12 mouse cellular contexts compared by ENCODE assay signal in genomic region chr4:31872985-31873983, GRCm38 (mm10).
DNase-seq lines count a peak whose midpoint lies in the region; ATAC-seq and TF ChIP-seq lines count a peak whose summit lies in the region.
"Had no signal": no experiment of that assay in that cellular context is flagged by ENCODE, and none has a peak within 500 bp of the region (broad histone marks: within the 10 kb centered on the region; RNA-seq: fewer than 3 reads in every experiment).

No protein-coding gene starts in this region.

- peaks cover 33% of the 10 kb centered on the region for H3K4me1 ChIP-seq in heart, embryonic 12.5 days (replicated peaks)
- H3K4me1 ChIP-seq in midbrain, embryonic 15.5 days = peaks cover 13% of the 10 kb centered on the region
- H3K4me1 ChIP-seq in midbrain, postnatal 0 days (ENCODE audit: insufficient read depth, low read length) = no peaks in the 10 kb centered on the region
- H3K4me1 ChIP-seq in neural tube, embryonic 14.5 days (ENCODE audit: control insufficient read depth, insufficient read depth, low read length) = peaks cover under 1% of the 10 kb centered on the region; the same call in 1 of the 2 replicates
- H3K4me1 ChIP-seq: embryonic facial prominence, embryonic 13.5 days; liver, embryonic 13.5 days had no signal

- no peak overlapping the region for H3K4me2 ChIP-seq in heart, embryonic 12.5 days
- no peak overlapping the region for H3K4me2 ChIP-seq in midbrain, embryonic 15.5 days
- no peak overlapping the region for H3K4me2 ChIP-seq in midbrain, postnatal 0 days (ENCODE audit: low read depth, low read length, poor library complexity, severe bottlenecking)
- no peak overlapping the region for H3K4me2 ChIP-seq in neural tube, embryonic 14.5 days (ENCODE audit: low read depth, low read length)
- H3K4me2 ChIP-seq: embryonic facial prominence, embryonic 13.5 days; liver, embryonic 13.5 days had no signal

- peak; percentile 82; the same call in 1 of the 2 replicates for ATAC-seq in heart, embryonic 12.5 days (ENCODE audit: insufficient number of reproducible peaks, low FRiP score)
- 0 out of 2 replicates have a peak, but pooled peaks have one; percentile 45 for ATAC-seq in midbrain, embryonic 15.5 days (replicated peaks)
- ATAC-seq in midbrain, postnatal 0 days (ENCODE audit: low FRiP score) = no peak
- peak; percentile 5; the same call in 1 of the 2 replicates for ATAC-seq in neural tube, embryonic 14.5 days (ENCODE audit: low read depth)

- no peak overlapping the region for H3K4me3 ChIP-seq in heart, embryonic 12.5 days
- H3K4me3 ChIP-seq in midbrain, embryonic 15.5 days = no peak overlapping the region
- no peak overlapping the region for H3K4me3 ChIP-seq in midbrain, postnatal 0 days (ENCODE audit: low read depth, low read length)
- no peak overlapping the region for H3K4me3 ChIP-seq in neural tube, embryonic 14.5 days (ENCODE audit: low read depth, low read length)
- H3K4me3 ChIP-seq: embryonic facial prominence, embryonic 13.5 days; liver, embryonic 13.5 days had no signal

- 65% methylated on average over 9 of the region's 9 CpGs for WGBS in heart, embryonic 12.5 days
- 28% methylated on average over 9 of the region's 9 CpGs for WGBS in midbrain, embryonic 15.5 days
- 30% methylated on average over 9 of the region's 9 CpGs for WGBS in midbrain, postnatal 0 days
- 28% methylated on average over 9 of the region's 9 CpGs for WGBS in neural tube, embryonic 14.5 days

- H3K27me3 ChIP-seq in heart, embryonic 12.5 days (replicated peaks) = no peaks in the 10 kb centered on the region
- no peaks in the 10 kb centered on the region; the same call in 1 of the 2 replicates for H3K27me3 ChIP-seq in midbrain, embryonic 15.5 days (replicated peaks)
- no peaks in the 10 kb centered on the region for H3K27me3 ChIP-seq in midbrain, postnatal 0 days (ENCODE audit: insufficient read depth, low read length)
- no peaks in the 10 kb centered on the region for H3K27me3 ChIP-seq in neural tube, embryonic 14.5 days (ENCODE audit: control insufficient read depth, insufficient read depth, low read length)
- H3K27me3 ChIP-seq: embryonic facial prominence, embryonic 13.5 days; liver, embryonic 13.5 days had no signal

- H3K9me3 ChIP-seq in heart, embryonic 12.5 days (replicated peaks) = no peaks in the 10 kb centered on the region
- no peaks in the 10 kb centered on the region for H3K9me3 ChIP-seq in midbrain, embryonic 15.5 days
- H3K9me3 ChIP-seq in midbrain, postnatal 0 days (ENCODE audit: low read length) = no peaks in the 10 kb centered on the region
- H3K9me3 ChIP-seq in neural tube, embryonic 14.5 days (ENCODE audit: control insufficient read depth, low read length) = no peaks in the 10 kb centered on the region
- H3K9me3 ChIP-seq: embryonic facial prominence, embryonic 13.5 days; liver, embryonic 13.5 days had no signal

- intact Hi-C loops in heart, postnatal 25 days (cut with DNase I) = no loop called here

- TF ChIP-seq CTCF in midbrain, postnatal 0 days (IDR thresholded peaks at IDR 0.05) = no peak

- no peaks in the 10 kb centered on the region for H3K36me3 ChIP-seq in heart, embryonic 12.5 days
- H3K36me3 ChIP-seq in midbrain, embryonic 15.5 days (replicated peaks) = no peaks in the 10 kb centered on the region
- H3K36me3 ChIP-seq in midbrain, postnatal 0 days (ENCODE audit: insufficient read depth, low read length) = no peaks in the 10 kb centered on the region
- H3K36me3 ChIP-seq in neural tube, embryonic 14.5 days (ENCODE audit: control insufficient read depth, insufficient read depth, low read length) = no peaks in the 10 kb centered on the region
- H3K36me3 ChIP-seq: embryonic facial prominence, embryonic 13.5 days; liver, embryonic 13.5 days had no signal

- H3K9ac ChIP-seq in heart, embryonic 12.5 days = no peak overlapping the region
- no peak overlapping the region for H3K9ac ChIP-seq in midbrain, embryonic 15.5 days
- no peak overlapping the region for H3K9ac ChIP-seq in midbrain, postnatal 0 days (replicated peaks; ENCODE audit: low read length, poor library complexity, severe bottlenecking)
- no peak overlapping the region for H3K9ac ChIP-seq in neural tube, embryonic 14.5 days (replicated peaks; ENCODE audit: low read depth, low read length)
- H3K9ac ChIP-seq: embryonic facial prominence, embryonic 13.5 days; liver, embryonic 13.5 days had no signal

- DNase-seq in heart, postnatal 25 days (ENCODE audit: low spot score) = no peak
- DNase-seq in midbrain, postnatal 0 days (ENCODE audit: low spot score) = no peak
- DNase-seq in brain, adult 2 months (ENCODE audit: low read depth, low spot score) = peak; percentile 26
- DNase-seq in layer of hippocampus, adult 8-10 months (ENCODE audit: low spot score in 2 of 2) = no peak
- DNase-seq in testis, postnatal 10 days (ENCODE audit: low spot score) = no peak
- DNase-seq: cerebellum, adult 11 months; kidney, postnatal 25 days; liver, embryonic 13.5 days had no signal

- H3K27ac ChIP-seq in heart, embryonic 12.5 days (ENCODE audit: poor library complexity, severe bottlenecking) = peak overlapping the region; percentile 61
- H3K27ac ChIP-seq in midbrain, embryonic 15.5 days = no peak overlapping the region
- no peak overlapping the region for H3K27ac ChIP-seq in midbrain, postnatal 0 days (ENCODE audit: low read depth, low read length)
- H3K27ac ChIP-seq in neural tube, embryonic 14.5 days (ENCODE audit: low read depth, low read length) = no peak overlapping the region
- H3K27ac ChIP-seq: embryonic facial prominence, embryonic 13.5 days; liver, embryonic 13.5 days had no signal
